Mouse (Mus musculus) MN1 (cell line): ENCODE data around the gene Higd2a.
"Not testable (repeated sequence)": the region's sequence is repeated elsewhere in the genome, so short reads cannot be mapped to it uniquely, and the experiment has no call there.

Source experiments
- DNase-seq: peaks from one replicate; pipeline ENCODE4 v3.0.0-alpha.2; 2016; ENCODE audit warnings: low spot score

Gene Higd2a

DNA sequence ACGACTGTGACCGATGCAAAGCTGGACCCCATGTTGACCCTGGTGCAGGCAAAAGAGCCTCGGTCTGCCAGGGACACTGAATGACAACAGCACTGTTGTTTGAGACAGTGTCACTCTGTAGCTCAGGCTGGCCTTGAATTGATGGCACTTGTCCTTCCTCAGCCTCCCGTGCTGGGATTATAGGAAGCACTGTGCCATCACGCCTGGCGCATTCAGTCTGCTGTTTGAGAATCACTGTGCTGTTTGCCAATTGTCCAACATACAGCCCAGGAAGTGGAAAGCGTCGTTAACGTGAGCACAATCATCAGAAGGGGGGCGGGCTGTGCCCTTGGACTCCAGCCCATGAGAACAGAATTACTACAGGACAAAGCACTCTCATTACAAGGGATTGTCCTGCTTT, 7.9 kb upstream of the Higd2a start:
- DNase-seq: no peak

DNA sequence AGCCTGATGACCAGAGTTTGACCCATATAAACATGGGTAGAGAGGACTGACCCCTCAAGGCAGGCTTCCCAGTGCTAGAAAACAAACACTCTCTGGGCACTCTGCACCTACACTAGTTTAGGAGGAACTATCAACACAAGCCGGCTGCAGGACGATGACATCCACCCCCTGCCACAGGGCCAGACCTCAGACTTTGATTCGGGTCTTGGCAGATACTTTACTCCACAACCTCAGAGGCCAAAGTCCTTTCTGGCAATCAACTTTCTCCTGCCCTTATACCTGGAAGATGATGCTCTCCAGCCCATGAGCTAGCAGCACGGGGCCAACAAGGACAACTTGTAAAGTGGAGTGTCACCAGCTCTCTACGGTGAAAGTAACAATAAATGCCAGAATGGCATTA, 7.1 kb upstream of the Higd2a start:
- DNase-seq: no peak

DNA sequence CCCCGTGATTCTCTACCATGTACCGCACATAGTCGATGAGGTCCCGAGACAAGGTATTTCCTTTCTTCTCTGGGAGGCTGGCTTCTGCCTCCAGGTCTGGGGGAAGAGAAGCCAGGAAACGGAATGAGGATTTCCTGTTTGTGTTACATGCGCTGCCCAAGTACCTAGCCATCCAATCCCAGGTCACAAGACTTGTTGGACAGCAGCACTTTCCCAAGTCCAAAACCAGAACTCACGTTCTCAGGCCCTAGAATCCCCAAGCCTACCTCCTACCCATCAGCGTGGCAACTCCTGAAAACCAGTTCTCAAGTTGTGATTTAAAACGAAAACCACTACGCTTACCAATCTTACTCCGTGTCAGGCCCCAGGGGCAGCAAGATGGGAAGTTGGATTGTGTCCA, 4.2 kb upstream of the Higd2a start:
- no peak for DNase-seq

DNA sequence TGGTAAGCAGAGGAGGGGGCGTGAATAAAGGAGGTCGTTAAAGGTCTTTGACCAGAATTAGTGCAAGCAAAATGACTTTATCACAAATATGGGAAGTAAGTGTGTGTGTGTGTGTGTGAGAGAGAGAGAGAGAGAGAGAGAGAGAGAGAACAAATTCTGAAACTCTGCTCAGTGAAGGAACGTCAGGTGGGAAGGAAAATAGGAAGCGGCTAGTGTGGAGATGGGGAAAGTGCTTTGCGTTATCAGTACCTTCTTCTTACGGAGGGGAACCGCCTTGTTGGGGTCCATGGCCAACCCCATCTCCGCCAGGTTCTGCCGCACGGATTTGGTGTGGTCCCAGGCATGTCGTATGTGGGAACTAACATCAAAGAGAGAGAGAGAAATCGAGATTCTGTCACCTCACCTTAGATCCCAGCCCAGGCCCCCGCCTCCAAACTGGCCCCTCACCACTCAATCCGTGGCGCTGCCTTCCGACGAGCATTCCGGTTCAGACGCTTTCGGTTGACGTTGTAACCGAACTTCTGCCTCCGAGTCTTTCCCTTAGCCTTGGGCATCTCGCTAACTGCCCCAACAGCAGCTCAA, 502 bp upstream of the Higd2a start:
- no peak for DNase-seq

DNA sequence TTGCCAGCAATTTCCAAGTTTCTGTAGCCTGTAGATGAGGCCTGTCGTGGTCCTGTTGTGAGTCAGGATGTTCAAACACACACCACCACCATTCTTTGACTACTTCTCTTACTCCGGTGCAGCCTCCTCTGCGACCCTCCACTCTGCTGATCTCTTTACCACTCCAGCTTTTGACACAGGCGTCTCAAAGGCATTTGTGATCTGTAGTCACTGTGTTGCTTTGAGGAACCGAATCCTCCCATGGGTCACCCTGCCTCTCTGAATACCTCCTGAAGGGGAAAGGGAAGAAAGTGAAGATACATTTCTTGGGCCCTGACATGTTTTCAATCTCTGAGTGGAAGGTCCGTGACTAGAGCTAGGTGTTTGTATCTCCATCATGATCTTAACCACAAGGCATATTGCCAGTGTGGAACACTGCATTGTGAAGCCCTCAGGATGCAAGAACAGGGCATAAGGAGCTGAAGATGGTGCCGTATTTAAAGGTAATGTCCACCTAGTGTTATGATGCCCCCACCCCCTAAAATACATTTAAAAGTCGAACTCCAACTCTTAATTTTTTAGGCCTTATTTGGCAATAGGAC, 1.9 kb downstream of the Higd2a start:
- DNase-seq: no peak

DNA sequence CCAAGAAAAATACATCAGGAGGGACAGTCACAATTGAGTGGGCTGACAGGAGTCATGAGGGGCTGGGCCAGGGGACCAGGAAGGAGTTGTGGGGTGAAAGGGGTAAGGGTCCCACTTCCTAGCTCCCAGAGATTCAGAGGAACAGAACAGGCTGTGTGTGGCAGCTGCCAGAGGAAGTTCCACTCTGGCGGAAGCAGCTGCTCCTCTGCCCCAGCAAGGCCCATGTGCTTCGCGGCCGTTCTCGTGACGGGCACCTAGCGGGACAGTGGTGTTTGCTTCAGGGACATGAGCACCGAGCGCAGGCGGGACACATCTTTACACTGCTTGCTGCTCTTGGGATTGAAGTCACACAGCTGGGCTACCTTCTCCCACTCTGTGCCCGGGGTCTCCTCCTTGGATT, 3.6 kb downstream of the Higd2a start:
- DNase-seq: no peak

DNA sequence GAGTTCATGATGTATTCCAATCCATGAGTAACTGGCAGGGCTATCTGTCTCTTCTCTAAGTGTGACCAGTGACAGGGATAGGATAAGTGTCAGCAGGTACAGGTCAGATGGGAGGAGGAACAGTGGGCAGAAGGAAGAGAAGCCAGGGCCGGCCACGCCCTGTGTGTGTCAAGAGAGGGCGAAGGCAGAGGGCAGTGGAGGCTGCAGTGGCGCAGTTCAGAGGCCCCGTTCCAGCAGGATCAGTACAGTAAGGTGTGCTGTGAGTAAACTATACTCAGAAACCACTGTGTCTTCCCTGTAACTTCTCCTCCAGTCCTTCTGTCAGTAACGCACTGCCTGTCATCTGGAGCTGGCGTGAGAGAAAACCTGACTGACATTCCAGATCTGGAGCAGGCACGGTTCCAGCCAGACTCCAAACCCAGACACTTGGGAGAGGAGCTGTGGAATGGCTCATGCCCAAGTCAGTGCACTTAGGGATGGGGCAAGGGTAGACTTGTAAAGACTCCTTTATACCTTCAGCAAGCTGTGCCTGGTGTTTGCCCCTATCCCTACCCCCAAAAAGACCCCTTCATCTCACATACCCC, 6.2 kb downstream of the Higd2a start:
- DNase-seq: peak; percentile 48

DNA sequence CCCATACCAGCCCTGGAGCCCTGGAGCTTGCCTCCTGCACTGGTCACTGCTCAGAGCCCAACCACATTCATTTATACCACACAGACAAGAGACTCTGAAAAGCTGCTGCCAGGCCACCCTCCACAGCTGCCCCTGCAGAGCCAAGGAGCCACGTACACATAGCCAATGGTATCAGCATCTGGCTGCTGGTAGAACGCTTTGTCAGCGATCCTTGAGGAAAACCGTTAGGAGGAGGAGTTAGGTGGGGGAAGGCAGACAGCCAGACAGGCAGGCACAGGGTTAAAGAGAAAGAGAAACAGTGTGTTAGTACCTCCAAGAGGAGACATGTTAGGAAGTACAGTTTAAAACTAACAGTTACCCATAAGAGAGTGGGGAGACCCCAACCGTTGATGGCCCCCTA, 6.9 kb downstream of the Higd2a start:
- no peak for DNase-seq

DNA sequence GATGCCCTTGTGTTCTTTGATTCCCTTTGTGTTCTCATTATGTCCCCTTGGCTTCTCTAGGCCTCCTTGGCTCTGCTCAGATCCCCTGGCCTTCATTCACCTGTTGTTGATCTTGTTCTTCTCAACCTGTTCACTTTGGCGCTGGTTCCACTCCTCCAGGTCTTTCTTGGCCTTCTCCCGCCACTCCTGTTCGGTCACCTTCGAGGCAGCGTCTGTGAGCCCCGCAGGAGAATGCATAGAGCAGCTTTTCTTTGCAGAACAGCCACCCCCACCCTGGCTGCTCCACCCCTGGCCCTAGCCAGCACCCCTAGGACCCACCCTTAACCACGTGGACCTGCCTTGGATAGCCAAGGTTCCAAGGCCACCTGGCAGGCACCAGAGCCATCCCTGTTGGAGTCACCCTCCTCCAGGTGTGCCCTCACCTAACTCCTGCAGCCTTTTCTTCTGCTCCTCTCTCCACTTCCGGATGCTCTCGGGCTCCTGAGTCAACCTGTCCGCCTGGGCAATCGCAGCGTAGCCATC, 8.7 kb downstream of the Higd2a start:
- DNase-seq: no peak

DNA sequence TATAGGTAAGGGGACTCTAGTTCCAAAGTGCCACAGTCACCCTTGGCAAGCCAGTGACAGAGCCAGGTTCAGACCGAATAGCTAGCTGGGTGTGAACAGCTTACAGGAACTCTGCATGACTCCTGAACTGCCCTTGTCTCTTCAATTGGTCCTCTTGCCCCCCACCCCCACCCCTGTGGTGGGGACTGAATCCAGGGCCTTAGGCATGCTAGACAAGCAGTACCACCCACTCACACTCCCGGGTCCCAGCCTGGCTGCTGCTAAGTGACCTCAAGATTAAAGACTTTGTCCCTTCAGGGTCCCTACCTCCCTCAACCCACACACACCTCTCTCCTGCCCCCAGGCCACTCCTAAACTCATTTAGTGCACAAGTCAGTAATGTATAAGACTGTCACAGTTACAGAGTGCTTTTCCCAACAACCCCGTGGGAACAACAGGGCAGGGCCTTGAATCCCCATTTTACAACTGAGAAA, 12.7 kb downstream of the Higd2a start:
- DNase-seq: no peak

DNA sequence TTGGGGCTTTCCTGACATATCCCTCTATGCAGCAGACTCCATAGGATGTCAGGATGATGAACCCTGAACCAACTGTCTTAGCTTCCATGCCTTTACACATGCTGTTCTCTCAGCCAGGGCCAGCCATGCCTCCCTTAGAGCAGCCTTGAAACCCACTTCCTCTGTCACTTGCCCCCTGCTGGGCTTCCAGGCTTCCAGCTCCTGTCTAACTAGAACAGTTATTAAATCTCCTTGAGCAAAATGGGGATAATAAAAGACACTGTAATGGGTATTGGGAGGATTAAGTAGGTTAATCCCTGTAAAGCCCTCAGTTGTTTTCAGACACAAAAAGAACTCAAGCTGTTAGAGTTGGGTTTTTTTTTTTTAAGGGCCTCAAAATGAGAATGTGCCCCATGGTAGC, 13.5 kb downstream of the Higd2a start:
- no peak for DNase-seq

DNA sequence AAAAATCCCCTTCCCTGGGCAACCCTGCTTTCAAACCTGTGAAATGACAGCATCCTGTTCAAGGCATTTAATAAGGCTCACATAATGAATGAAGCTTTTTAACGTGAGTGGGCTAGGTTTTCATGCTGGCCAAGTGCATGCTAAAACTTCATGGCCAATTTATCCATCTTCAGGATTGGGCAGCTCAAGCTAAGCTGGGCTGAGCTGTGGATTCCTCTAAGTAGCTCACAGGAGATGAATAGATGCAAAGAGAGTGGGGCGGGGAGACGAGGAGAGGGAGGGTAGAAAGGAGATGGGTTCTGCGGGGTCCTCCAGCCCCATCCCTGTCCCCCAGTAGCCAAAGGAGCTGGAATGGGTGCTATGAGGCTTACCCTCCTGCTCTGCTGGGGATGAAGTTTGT, 14.2 kb downstream of the Higd2a start:
- no peak for DNase-seq

DNA sequence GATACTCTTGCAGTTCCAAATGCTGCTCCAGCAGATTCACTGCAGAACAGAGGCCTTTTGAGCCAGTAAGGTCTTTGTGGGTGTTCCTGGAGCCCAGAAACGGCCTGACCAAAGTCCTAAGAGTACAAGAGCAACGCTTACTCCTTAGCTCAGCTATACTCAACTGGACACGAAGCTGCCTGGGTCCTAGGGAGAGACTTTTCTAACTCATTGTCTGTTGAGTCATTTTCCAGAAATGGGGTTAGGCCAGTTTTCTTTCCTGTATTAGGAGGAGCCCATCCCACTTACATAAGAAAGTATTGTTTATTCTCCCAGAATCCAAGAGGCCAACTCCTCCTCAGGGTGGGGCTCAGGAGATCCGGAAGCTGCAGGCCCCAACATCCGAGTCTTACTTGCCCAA, 15.4 kb downstream of the Higd2a start:
- DNase-seq: no peak

DNA sequence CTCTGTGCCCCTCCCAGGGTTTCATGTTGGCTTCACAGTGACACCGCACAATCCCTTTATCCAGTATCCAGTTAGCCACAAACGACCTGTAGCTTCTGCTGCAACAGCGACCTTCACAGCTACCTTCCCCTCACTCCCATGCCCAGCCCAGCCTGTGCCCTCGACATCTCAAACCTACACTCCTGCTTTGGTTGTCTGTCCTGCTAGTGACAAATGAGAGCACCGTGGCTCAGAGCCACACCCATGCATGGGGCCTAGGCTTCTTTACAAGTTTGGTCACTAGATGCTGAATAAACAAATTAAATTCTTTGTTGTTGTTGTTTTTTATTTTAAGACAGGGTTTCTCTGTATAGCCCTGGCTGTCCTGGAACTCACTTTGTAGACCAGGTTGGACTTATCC, 17.2 kb downstream of the Higd2a start:
- DNase-seq: no peak

DNA sequence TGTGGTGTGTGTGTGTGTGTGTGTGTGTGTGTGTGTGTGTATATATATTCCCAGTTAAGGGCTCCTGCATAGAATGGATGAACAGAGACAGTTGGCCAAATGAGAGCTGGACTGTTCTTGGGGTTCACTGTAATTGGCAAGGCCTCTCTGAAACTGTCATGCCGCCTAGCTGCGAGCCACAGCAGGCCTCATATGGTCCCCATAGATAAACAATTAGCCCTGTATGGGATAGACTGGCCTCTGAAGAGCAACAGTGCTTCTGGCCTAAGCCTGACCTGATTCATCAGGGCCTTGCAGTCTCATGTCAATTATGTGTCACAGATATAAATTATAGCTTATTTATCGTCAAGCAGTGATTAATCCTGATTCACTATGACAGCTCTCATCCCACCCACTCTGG, 18.0 kb downstream of the Higd2a start:
- no peak for DNase-seq

DNA sequence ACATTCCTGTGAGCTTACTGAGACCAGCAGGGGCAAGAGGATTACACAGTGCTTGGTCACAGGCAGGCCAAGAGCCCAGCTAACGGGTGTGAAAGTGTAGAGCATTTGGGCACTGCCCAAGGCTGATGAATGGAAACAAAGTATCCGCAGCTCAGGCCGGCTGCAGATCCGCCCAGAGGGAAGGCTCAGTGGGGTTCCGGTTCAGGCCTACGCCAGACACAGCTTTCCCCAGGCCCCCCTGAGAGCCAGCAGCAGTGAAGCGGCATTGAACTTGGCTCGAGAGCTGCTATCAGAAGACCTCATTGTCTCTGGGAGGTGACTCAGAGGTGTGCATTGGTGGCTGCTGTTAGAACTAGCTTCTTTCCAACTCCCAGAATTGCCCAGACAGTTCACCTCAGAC, 18.7 kb downstream of the Higd2a start:
- no peak for DNase-seq

DNA sequence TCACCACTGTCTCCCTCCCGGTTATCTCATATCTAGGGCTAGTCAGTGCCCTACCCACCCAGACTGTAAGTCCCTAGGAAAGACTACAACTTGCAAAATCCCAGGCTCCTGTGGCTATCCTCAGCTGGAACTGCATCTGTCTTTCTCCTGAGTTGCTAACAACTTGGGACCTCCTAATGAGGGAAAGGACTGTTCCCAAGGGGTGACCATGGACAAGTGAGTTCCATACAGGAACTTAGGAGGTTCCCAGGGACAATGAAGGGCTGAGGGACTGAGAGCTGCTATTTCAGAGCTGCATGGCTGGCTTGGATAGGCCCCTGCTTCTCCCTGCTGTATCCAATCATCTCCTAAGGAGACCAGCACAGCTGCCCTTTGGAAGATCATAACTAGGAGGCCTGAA, 19.3 kb downstream of the Higd2a start:
- no peak for DNase-seq

DNA sequence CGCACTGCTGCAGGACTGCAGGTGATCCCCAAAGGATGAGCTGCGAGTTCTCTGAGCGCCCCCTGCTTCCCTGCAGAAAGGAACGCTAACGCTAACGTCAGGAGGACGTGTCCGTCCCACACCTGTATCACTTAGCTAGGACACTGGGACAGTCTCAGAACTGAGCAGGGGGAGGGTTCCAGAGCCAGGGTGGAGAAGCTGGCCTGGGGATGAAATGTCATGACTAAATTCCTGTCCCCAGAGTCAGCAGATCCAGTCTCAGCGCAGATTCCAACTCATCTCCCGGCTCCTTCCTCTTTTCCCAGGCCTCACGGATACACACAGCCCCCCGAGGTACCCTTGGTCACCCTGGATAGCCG, 20.6 kb downstream of the Higd2a start:
- DNase-seq: no peak

DNA sequence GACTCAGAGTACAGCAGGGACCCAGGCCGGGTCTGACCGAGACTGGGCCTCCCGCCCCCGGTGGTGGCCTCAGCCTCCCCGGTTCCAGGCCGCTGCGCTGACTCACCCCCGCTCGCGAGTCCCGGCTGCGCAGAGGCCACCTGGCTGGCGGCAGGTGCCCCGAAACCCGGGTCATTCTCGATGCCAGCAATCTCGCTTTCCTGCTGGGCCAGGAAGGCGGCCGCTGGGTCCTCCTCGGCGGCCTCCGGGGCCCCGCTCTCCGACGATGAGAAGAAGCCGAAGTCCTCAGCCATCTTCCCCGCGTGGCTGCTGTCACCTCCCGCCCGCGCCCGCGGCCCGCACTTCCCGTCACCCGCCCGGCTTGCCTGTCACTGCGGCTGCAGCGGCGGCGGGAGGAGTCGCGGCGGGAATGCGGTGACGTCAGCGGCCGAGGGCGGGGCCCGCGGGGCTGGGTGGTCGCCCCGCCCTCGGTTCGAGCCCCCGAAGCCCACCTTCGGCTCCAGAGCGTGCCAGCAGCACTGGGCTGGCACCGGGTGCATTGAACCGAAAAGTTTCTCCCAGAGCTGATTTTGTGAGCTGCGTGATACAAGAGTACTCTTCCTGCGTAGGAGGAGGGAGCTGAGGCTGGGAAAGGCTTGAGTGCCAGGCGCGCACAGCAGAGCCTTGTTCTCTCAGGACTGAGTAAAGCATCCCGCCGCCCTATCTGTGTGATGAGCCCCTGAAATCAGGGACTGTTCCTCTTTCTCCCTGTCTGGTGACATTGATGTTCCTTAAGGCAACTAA, 21.2 kb downstream of the Higd2a start, which contains the start of gene Cltb:
Cltb (minus strand) TSS at position 373 of the 783 bp plus-strand sequence.
- DNase-seq: peak; percentile 86

DNA sequence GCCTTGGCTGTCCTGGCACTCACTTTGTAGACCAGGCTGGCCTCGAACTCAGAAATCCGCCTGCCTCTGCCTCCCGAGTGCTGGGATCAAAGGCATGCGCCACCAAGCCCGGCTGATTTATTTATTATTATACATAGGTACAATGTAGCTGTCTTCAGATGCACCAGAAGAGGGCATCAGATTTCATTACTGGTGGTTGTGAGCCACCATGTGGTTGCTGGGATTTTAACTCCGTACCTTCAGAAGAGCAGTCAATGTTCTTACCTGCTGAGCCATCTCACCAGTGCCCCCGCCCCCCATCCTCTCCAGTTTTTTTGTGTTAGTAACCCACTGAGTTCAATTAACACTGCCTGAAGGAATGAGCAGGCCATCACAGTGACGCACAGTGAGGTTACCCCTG, 23.1 kb downstream of the Higd2a start:
- not testable (repeated sequence) for DNase-seq

DNA sequence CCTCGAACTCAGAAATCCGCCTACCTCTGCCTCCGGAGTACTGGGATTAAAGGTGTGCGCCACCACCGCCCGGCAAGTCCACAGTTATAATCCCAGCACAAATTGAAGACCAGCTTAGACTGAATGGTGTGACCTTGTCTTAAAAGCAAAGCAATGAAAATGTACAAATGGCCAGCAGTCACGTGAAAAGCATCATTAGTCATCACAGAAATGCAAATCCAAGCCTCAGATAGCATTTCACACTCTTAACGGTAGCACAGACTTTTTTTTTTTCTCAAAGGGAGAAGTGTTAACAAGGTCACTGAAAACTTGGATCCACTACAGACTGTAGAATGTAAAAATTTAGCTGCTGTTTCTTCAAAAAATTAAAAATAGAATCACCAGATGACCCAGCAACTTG, 26.3 kb downstream of the Higd2a start:
- DNase-seq: no peak

DNA sequence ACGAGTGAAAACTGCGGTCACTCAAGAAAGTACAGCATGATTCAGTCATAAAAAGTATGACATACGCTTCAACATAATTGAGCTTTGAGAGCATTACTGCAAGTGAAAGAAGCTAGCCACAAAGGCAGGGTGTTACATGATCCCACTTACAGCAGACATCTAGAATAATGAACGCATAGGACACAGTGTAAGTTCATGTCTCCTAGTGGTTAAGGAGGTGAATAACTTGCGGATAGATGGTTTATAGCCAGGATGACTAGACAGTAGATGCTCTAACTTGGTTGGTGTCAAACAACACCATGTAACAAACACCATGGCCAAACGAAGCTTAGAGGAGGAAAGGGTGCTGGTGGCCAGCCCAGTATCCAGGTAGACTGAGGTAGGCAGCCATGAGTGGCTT, 27.0 kb downstream of the Higd2a start:
- DNase-seq: no peak
